Mouse (Mus musculus) forebrain, embryonic 11.5 days (tissue): ENCODE measurements at regions not wholly inside any gene's neighbourhood (a gene's known extent, or its start where the extent isn't known, plus 50 kb on each side); places are given as distances from the start of the nearest gene placed in this dataset.
"Not testable (repeated sequence)": the region's sequence is repeated elsewhere in the genome, so short reads cannot be mapped to it uniquely, and the experiment has no call there.

ENCODE experiments used
- ATAC-seq: fragments of 200-750 bp; cut with Nextera tagmentation; replicated peaks from 2 replicates; pipeline ENCODE4 v1.8.0; 2017; ENCODE audit warnings: moderate TSS enrichment; ENCODE audit not compliant: low FRiP score
- DNase-seq: peaks from one replicate; pipeline ENCODE4 v3.0.0-alpha.2; 2017; ENCODE audit warnings: low spot score
- H3K27ac ChIP-seq: fragments of 300-500 bp; sonication (generic); 2 replicates; pipeline ENCODE4 v1.5.1; 2014; ENCODE audit warnings: low read depth, low read length
- H3K27me3 ChIP-seq: fragments of 300-500 bp; sonication (generic); 2 replicates; pipeline ENCODE4 v1.6.1; 2014; ENCODE audit warnings: mild to moderate bottlenecking, low read length, mixed read lengths; ENCODE audit not compliant: control insufficient read depth, insufficient read depth
- H3K36me3 ChIP-seq: fragments of 300-500 bp; sonication (generic); 2 replicates; pipeline ENCODE4 v1.6.1; 2014; ENCODE audit warnings: mild to moderate bottlenecking, low read length, moderate library complexity, mixed read lengths; ENCODE audit not compliant: control insufficient read depth, insufficient read depth
- H3K4me1 ChIP-seq: fragments of 300-500 bp; sonication (generic); replicated peaks from 2 replicates; pipeline ENCODE4 v1.6.1; 2014; ENCODE audit warnings: low read length, mixed read lengths; ENCODE audit not compliant: control insufficient read depth, insufficient read depth
- H3K4me2 ChIP-seq: fragments of 300-500 bp; sonication (generic); 2 replicates; pipeline ENCODE4 v1.6.1; 2014; ENCODE audit warnings: low read depth, mild to moderate bottlenecking, low read length, moderate library complexity, mixed read lengths; ENCODE audit not compliant: severe bottlenecking
- H3K4me3 ChIP-seq: fragments of 300-500 bp; sonication (generic); 2 replicates; pipeline ENCODE4 v1.5.1; 2014; ENCODE audit warnings: low read depth, low read length
- H3K9ac ChIP-seq: fragments of 300-500 bp; sonication (generic); 2 replicates; pipeline ENCODE4 v1.6.1; 2014; ENCODE audit warnings: low read length
- H3K9me3 ChIP-seq: fragments of 300-500 bp; sonication (generic); 2 replicates; pipeline ENCODE4 v1.6.1; 2016; ENCODE audit warnings: low read length, mixed read lengths; ENCODE audit not compliant: control insufficient read depth
- WGBS: fragments of 180-500 bp; shearing (Covaris S2); extraction: QIAGEN DNeasy Blood & Tissue Kit; methylation state at CpG from one replicate; pipeline ENCODE4 v1.1.7; 2014; 5-methylcytosine and 5-hydroxymethylcytosine counted together

GRCm38 (mm10) chr4:153632551-153632950 lies 149.9 kb upstream of the Ajap1 start:
- Histone ChIP-seq H3K4me1 (peaks cover 4% of the 10 kb centered on the region), H3K4me2 (no peak overlapping the region), H3K36me3 (no peaks in the 10 kb centered on the region), H3K27me3 (no peaks in the 10 kb centered on the region), H3K9ac (no peak overlapping the region), H3K4me3 (no peak overlapping the region), H3K27ac (no peak overlapping the region), H3K9me3 (no peaks in the 10 kb centered on the region)
- 81% methylated on average over 19 of the region's 19 CpGs for WGBS
- no peak for DNase-seq
- ATAC-seq: no peak

- WGBS: 4% methylated on average over 5 of the region's 5 CpGs
- Histone ChIP-seq H3K4me3 (no peak overlapping the region), H3K27me3 (no peaks in the 10 kb centered on the region), H3K36me3 (no peaks in the 10 kb centered on the region), H3K9me3 (no peaks in the 10 kb centered on the region), H3K4me2 (no peak overlapping the region; the same call in 1 of the 2 replicates), H3K4me1 (peaks cover 4% of the 10 kb centered on the region), H3K27ac (no peak overlapping the region), H3K9ac (no peak overlapping the region)
- ATAC-seq: 0 out of 2 replicates have a peak, but pooled peaks have one; percentile 66
- no peak for DNase-seq
Measured at GRCm38 (mm10) chr4:153633260-153633659, 150.6 kb upstream of the Ajap1 start.

DNA sequence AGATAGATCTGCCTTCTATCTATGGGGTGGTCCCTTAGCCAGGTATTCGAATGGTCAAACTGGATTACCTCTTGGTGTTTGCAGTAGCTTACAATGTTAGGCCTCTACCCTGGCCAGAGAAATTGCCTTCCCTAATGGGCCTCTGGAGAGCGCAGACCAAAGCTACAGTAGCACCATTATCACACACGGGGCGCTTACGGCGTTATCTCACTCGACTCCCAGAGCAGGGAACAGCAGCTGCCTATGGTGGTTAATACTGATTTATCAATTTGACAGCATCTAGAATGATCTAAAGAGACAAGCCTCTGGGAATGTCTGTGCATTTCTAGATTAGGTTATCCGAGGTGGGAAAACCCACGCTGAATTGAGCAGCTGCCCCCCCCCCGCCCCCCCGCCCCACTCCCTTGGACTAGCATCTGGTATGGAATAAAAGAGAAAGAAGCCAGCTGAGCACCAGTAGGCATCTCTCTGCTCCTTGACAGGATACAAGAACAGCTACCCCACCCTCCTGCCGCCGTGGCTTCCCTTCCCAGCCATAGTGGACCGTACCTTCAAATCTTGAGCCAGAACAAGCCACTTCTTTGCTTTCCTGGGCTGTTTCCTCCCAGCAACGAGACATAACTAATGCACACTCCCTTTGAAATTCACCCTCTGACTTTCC lies 151.7 kb upstream of the Ajap1 start:
- Histone ChIP-seq H3K9me3 (no peaks in the 10 kb centered on the region), H3K4me2 (no peak overlapping the region), H3K27ac (no peak overlapping the region), H3K9ac (no peak overlapping the region), H3K4me1 (peaks cover 6% of the 10 kb centered on the region), H3K4me3 (no peak overlapping the region), H3K36me3 (no peaks in the 10 kb centered on the region), H3K27me3 (no peaks in the 10 kb centered on the region)
- 44% methylated on average over 15 of the region's 15 CpGs for WGBS
- DNase-seq (no peak), ATAC-seq (peak; percentile 60; the same call in 1 of the 2 replicates)

DNA sequence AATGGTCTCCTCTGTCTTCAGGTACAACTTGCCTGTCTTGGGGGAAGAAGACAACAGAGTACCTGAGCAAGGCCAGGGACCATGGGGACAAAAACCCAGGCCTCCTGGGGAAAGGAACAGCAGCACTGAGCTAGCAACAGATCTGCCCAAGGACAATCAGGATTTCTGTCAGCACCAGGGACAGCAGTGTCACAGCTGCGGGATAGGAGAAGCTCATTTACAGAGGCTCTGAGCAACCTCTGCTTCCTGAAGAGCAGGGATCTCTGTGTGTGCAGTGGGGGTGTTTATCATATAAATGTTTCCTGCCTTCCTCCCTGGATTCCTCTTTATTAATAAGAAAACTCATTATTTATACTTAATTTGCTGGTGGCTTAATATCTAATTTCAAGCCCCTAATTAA lies 155.4 kb upstream of the Ajap1 start:
- no peak overlapping the region for H3K27ac ChIP-seq
- DNase-seq: no peak

GRCm38 (mm10) chr4:153651849-153652248 lies 169.2 kb upstream of the Ajap1 start:
- Histone ChIP-seq H3K9me3 (no peaks in the 10 kb centered on the region), H3K36me3 (no peaks in the 10 kb centered on the region), H3K9ac (no peak overlapping the region), H3K4me1 (no peaks in the 10 kb centered on the region), H3K27ac (no peak overlapping the region), H3K4me2 (no peak overlapping the region), H3K4me3 (no peak overlapping the region), H3K27me3 (no peaks in the 10 kb centered on the region)
- ATAC-seq (no peak), DNase-seq (no peak)
- 4% methylated on average over 5 of the region's 5 CpGs for WGBS

More for the DNA sequence above, 155.4 kb upstream of the Ajap1 start:
- ATAC-seq: no peak
- H3K36me3 ChIP-seq: no peaks in the 10 kb centered on the region
- H3K9ac ChIP-seq: no peak overlapping the region
- no peak overlapping the region for H3K4me3 ChIP-seq
- H3K4me2 ChIP-seq: no peak overlapping the region
- no peaks in the 10 kb centered on the region for H3K9me3 ChIP-seq
- H3K4me1 ChIP-seq: peaks cover 6% of the 10 kb centered on the region
- no peaks in the 10 kb centered on the region for H3K27me3 ChIP-seq
- WGBS: 4% methylated on average over 1 of the region's 1 CpGs

GRCm38 (mm10) chr4:153652841-153653240 lies 170.2 kb upstream of the Ajap1 start:
- DNase-seq (no peak), ATAC-seq (no peak)
- Histone ChIP-seq H3K27me3 (no peaks in the 10 kb centered on the region), H3K4me2 (no peak overlapping the region), H3K9me3 (no peaks in the 10 kb centered on the region), H3K36me3 (no peaks in the 10 kb centered on the region), H3K9ac (no peak overlapping the region), H3K4me1 (no peaks in the 10 kb centered on the region), H3K4me3 (no peak overlapping the region), H3K27ac (no peak overlapping the region)
- WGBS: 89% methylated on average over 11 of the region's 11 CpGs

DNA sequence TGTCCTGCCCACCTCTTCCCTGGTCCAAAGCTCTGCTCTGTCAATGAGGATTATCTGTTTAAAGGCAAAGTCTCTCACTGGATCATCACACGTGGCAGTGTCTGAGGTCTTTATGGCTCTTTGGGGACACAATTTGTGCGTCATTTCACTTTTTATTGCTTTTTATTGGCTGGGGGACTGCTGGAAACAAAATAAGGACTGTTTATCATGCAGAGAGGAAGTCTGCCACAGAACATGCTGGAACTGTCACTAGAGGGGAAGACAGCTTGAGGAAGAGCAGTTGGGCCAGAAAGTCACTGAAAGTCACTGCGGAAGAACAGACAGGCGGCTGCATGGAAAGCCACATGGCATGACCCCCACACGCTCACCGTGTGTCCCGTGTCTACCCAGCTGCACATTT lies 180.1 kb upstream of the Ajap1 start:
- no peak overlapping the region for H3K4me2 ChIP-seq
- 92% methylated on average over 7 of the region's 7 CpGs for WGBS
- H3K4me3 ChIP-seq: no peak overlapping the region
- no peak for DNase-seq
- ATAC-seq: no peak
- H3K36me3 ChIP-seq: no peaks in the 10 kb centered on the region
- no peak overlapping the region for H3K27ac ChIP-seq
- H3K9me3 ChIP-seq: no peaks in the 10 kb centered on the region
- H3K9ac ChIP-seq: no peak overlapping the region
- H3K4me1 ChIP-seq: no peaks in the 10 kb centered on the region
- H3K27me3 ChIP-seq: no peaks in the 10 kb centered on the region

- H3K4me3 ChIP-seq, H3K27me3 ChIP-seq, H3K9me3 ChIP-seq, DNase-seq, H3K9ac ChIP-seq, H3K4me1 ChIP-seq, H3K4me2 ChIP-seq, H3K27ac ChIP-seq, ATAC-seq, H3K36me3 ChIP-seq: not testable (repeated sequence)
- WGBS: 82% methylated on average over 6 of the region's 6 CpGs
Measured at GRCm38 (mm10) chr4:153666626-153667236, 184.1 kb upstream of the Ajap1 start.

DNA sequence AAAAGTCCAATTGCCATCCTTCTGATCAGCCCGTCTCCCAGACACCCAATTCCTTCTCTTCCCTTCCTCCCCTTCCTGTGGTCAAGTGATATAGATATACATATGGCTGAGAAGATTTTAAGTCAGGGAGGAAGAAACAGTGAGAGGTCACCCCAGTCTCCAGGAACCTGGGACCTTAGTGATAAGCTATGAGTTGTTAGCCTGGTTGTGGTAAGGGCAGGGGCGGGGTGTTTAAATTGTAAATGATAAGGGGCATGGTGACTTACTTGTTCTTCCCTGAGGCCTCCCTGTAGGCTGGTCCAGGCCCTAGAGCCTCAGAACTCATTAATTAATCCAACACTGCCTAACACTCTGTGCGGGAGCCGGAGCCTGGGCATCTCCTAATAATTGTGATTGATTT lies 186.5 kb upstream of the Ajap1 start:
- ATAC-seq (no peak), DNase-seq (no peak)
- no peaks in the 10 kb centered on the region for H3K36me3 ChIP-seq
- no peaks in the 10 kb centered on the region for H3K27me3 ChIP-seq
- no peaks in the 10 kb centered on the region for H3K4me1 ChIP-seq
- no peaks in the 10 kb centered on the region for H3K9me3 ChIP-seq
- H3K4me3 ChIP-seq: no peak overlapping the region
- no peak overlapping the region for H3K27ac ChIP-seq
- 86% methylated on average over 4 of the region's 4 CpGs for WGBS
- H3K9ac ChIP-seq: no peak overlapping the region
- H3K4me2 ChIP-seq: no peak overlapping the region
